Mouse (Mus musculus) mature B cell (primary cell): ENCODE measurements around the gene Dnaaf2.

Experiments
- in situ Hi-C: fragments of 300-500 bp; cut with MboI; formaldehyde crosslinking; loops from 2 replicates; pipeline ENCODE4 v1.14.3; 2019

Dnaaf2 gene

GRCm38 (mm10) chr12:69198164-69198535 is at the start of gene Dnaaf2:
Dnaaf2 (minus strand) TSS chr12:69198429.
- in situ Hi-C loops = no loop called here

GRCm38 (mm10) chr12:69241771-69242431 is 43.7 kb upstream of the Dnaaf2 start:
- in situ Hi-C loops = no loop called here

DNA sequence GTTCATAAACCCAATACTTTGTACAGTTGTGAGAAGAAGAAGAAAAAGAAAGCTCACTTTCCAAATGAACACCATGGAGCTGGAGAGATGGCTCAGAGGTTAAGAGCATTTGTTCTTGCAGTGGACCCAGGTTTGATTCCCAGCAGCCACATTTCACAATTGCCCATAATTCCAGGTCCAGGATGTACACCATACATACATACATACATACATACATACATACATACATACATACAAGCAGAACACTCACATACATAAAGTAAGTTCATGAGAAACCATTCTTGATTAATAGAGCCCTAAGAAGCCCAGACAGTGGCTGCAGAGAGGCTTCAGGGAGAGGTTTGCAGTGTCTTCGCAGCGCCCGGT is 43.2 kb upstream of the Dnaaf2 start:
- in situ Hi-C loops = no loop called here

DNA sequence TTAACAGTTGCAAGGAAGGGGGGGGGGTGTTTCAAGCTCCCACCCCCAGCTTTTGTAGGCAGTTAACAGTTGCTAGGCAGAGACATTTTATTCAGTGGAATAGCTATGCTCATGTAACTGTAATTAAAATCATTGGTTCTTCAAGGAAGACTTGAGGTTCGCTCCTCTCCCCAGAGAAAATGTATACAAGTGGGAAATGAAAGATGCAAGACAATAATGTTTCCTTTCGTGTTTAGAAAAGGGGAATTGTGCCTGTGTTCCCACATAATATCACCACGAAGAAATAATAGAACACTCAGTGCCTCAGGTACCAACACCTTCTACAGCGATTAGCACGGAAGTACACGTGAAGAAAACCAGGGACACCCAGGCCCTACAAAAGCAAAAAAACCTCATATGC is 42.6 kb upstream of the Dnaaf2 start, which contains the start of gene Klhdc1:
TSS of gene Klhdc1 (plus strand) at position 301 of the 400 bp plus-strand sequence.
- in situ Hi-C loops = no loop called here

GRCm38 (mm10) chr12:69238284-69238683 is 40.1 kb upstream of the Dnaaf2 start:
- in situ Hi-C loops = no loop called here

GRCm38 (mm10) chr12:69235782-69236181 is 37.6 kb upstream of the Dnaaf2 start:
- in situ Hi-C loops = no loop called here

DNA sequence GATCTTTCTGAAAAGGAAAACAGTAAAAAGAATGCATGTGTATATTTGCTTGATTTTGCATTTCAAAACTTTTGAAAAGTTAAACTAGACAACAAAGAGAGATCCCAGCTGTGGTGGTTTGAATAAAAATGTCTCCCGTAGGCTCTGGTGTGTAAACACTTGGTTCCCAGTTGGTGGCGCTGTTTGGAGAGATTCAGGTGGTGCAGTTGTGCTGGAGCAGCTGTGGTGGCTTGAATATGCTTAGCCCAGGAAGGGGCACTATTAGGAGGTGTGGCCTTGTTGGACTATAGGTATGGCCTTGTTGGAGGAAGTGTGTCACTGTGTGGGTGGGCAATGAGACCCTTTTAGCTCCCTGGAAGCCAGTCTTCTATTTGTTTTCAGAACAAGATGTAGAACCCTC is 31.0 kb upstream of the Dnaaf2 start:
- in situ Hi-C loops = no loop called here

DNA sequence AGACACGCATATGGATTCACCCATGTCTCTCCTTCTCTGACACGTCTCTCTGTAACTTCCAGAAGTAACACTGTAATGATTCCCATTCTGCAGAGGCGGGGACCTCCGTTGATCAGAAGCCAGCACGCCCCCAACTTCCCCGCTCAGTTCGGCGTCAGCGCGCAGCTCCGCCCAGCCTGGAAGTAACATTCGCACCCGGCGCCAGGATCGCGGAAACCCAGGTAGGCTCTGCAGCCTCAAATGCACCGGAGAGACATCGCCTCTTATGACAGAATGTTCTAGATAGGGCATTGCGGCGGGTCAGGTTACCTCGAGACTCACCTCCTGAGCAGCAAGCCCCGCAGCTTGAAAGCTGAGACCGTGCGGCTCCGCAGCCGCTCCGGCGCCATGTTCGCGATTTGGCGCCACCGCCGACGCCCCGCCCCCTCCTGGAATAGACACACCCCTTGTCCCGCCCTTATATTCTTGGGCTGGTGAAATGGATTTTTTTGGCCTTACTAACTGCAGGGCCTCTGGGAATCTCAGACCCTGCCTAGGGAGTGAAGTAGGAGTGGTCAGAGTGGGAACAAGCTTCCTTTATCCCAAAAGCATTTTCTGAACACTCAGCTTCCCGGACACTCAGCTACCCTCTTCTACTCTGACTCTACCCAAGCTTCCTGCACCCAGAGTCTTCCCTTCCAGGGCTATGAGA is 29.7 kb upstream of the Dnaaf2 start, which contains the start of gene Pole2:
TSS of gene Pole2 (minus strand) at position 420 of the 691 bp plus-strand sequence.
- in situ Hi-C loops = no loop called here

GRCm38 (mm10) chr12:69220613-69221277 is 22.5 kb upstream of the Dnaaf2 start:
- in situ Hi-C loops = no loop called here

- in situ Hi-C loops = no loop called here
Measured at GRCm38 (mm10) chr12:69216587-69216986, 18.4 kb upstream of the Dnaaf2 start.

GRCm38 (mm10) chr12:69215000-69215785 is 17.0 kb upstream of the Dnaaf2 start:
- in situ Hi-C loops = no loop called here

DNA sequence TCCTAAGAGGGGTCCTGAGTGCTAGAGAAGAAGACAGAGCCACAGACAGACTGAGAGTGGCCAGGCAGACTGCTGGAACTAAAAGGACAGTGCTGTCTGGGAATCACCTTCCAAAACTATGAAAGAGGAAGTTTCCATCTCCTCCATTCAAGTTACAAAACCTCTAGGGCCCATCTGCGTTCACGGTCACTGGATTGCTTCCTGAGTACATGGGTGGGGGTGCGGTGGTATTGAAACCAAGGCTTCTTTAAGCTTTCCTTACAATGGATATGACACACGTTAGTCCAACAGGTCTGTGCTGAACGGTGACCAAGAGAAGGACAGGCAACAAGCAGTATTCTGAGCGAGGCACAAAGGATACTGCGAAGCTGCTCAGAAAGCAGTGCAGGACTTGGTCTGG is 16.2 kb upstream of the Dnaaf2 start:
- in situ Hi-C loops = no loop called here

DNA sequence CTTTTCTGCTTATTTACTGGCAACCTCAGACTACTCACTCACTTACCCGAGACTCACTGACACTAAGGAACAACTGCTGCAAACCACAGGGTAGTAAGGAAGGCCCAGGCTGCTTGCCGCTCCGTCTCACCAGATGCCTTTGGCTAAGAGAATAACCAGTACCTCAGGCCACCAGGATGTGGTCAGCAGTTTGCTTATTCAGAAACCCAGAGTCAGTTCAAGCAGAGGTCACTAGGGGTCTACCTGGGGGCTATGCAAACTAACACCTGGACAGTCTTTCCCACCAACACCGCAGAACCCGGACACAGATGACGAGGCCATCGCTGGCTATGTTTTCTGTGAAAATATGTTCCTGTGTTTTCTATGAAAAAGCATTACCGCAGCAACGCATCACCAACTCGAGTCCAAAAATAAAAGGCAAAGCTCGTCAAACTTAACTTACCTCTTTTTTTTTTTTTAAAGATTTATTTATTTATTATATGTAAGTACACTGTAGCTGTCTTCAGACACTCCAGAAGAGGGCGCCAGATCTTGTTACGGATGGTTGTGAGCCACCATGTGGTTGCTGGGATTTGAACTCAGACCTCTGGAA is 15.1 kb upstream of the Dnaaf2 start:
- in situ Hi-C loops = no loop called here

DNA sequence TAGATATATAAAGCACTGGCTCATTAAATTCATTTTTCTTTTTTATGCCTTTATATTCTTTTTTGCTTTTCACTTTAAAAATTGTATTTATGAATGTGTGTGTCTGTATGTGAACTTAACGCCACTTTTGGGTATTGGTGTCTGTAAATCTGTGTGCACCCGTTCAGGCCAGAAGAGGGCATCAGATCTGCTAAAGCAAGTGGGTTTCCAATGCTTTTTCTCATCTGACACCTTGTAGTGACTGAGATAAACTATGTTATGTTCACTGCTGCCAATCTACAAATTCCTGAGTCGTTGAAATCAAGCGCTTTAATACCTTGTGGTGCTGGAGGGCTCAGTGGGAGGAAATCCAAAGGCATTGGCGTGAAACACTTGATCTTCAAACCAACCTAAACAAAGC is 12.8 kb upstream of the Dnaaf2 start:
- in situ Hi-C loops = no loop called here

DNA sequence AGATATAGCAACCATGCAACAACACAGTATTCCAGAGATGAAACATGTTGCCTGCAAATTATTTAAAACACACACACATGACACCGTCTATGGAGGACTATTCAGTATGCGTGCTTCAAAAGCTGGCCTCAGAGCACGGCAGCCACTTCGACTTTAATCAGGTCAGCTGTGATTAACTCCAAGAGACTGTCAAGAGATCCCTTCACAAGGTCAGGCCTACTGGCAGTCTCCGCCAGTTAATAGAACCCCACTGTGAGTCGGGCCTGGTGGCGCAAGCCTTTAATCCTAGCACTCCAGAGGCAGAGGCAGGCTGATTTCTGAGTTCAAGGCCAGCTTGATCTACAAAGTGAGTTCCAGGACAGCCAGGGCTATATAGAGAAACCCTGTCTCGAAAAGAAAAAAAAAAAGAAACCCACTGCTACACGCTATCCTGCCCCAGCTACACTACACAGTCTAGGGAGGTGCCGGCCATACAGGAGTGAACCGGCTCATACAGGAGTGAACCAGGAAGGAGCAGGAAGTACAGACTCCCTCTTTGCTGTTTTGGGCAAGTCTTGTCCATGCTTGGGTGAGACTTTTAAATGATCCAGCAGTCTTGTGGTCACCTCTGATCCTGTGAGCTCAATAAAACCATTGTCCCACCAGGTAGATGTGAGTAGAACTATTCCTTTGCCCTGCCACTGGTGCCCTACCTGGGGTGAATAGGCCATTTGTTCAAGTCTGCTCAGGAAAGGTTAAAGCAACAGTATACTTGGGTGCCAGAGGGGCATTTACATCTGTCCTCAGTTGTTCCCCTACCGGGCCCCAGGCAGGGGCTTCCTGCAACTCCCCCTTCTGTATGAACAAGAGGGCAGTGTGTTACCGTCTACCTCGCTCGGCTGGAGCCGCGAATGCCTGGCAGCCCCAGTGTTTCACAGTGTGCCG is 12.1 kb upstream of the Dnaaf2 start:
- in situ Hi-C loops = no loop called here

DNA sequence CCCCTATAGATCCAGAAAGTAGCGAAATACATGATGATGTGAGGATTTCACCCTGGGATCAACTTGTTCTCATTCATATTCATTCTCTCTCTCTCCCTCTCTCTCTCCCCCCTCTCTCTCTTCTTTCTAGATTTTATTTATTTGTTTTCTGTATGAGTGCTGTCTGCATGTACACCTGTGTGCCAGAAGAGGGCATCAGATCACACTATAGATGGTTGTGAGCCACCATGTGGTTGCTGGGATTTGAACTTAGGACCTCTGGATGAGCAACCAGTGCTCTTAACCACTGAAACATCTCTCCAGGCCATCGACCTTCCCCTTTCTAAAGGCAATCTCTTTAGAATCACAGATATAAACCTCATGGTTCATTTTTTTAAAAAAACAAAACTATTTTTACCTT is 10.3 kb upstream of the Dnaaf2 start:
- in situ Hi-C loops = no loop called here

DNA sequence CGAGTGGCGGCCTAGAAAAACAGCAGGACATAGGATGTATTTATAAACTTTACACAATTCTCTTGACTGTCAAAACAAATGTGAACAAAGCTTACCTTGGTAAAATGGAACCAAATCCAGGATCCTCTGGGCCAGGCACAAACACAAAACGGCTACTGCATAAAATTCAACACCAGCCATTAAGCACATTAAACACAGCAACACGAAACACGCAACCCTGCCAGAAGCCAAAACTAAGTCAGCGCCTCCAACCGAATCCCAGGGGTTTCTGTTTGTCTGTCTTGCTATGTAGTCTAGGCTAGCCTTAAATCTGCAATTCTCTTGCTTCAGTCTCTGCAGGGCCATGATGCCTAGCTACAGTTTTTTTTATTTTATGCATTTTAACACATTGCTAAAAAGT is 9.7 kb upstream of the Dnaaf2 start:
- in situ Hi-C loops = no loop called here

DNA sequence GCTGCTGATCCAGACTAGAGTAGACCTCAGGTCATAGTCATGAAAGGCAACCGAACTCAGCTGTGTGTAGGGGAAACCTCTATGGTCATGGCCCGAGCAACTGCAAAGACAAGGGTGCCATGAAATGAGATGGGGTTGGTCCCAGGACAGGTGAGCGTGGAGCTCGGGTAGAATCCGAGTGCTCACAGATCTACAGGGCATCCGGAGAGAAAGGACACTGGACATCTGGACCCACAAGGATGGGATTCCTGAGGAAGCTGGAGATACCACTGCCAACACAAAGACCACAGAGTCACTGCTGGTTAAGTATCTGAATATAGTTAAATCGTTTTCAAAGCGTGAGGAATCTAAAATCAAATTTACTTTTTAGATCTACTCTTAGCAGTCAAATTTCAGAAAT is 9.2 kb upstream of the Dnaaf2 start:
- in situ Hi-C loops = no loop called here

DNA sequence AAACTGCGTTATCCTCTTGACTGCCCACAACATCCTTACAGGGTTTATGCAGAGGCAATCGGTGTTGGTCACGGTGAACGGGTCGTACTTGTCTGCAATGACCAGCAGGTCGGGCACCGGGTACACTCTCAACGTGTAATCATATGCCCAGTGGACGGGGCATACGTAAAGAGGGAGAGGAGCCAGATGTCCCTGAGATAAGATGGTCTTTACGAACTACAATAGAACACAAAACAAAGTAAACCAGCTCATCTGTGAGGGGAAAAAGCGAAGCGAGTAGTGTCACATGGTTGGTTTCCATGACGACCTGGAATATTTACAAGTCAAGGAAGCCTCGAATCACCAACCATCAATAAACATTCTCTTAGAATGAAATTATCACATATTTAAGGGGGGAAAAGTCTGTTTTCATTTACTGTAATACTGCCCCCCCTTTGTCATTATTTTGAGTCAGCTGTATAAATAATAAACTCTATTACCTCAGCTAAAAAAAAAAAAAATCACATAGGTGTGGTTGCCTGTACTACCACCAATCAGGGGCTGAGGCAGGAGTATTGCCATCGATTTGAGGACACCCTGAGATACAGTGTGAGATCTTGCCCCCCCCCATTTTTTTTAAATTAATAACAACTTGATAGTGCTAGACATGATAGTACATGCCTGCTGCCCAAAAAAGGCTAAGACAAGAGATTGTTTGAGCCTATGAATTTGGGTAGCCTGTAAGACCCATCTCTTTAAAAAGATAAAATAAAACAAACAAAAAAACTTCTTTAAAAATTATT is 6.0 kb upstream of the Dnaaf2 start, which contains the start of gene Gm49384:
TSS of gene Gm49384 (minus strand) at position 216 of the 782 bp plus-strand sequence.
- in situ Hi-C loops = no loop called here

- in situ Hi-C loops = no loop called here
Measured at GRCm38 (mm10) chr12:69198985-69199384, 756 bp upstream of the Dnaaf2 start.
